8 mouse cellular contexts compared by ENCODE assay signal in genomic region chr3:137938608-137939007, GRCm38 (mm10). TPM values are rescaled to one million over a fixed set of nuclear protein-coding genes. Genes with fewer than 3 reads are reported as not detected.
DNase-seq lines count a peak whose midpoint lies in the region; ATAC-seq and TF ChIP-seq lines count a peak whose summit lies in the region.
"Had no signal": no experiment of that assay in that cellular context is flagged by ENCODE, and none has a peak within 500 bp of the region (broad histone marks: within the 10 kb centered on the region; RNA-seq: fewer than 3 reads in every experiment).

No protein-coding gene starts in this region.

- DNase-seq in Muller cell, postnatal 12 days (ENCODE audit: inconsistent ontology term) = peak; percentile 63
- peak; percentile 68 to 76 for DNase-seq in heart, postnatal 10 days
- DNase-seq in thymus, postnatal 0 days (ENCODE audit: low spot score) = no peak

- peaks cover 47% of the 10 kb centered on the region for H3K36me3 ChIP-seq in E14TG2a.4 (ENCODE audit: insufficient read depth, low read length)
- H3K36me3 ChIP-seq in embryonic facial prominence, embryonic 12.5 days = no peaks in the 10 kb centered on the region
- H3K36me3 ChIP-seq in limb, embryonic 12.5 days = no peaks in the 10 kb centered on the region
- H3K36me3 ChIP-seq in midbrain, embryonic 15.5 days (replicated peaks) = no peaks in the 10 kb centered on the region

- ATAC-seq in embryonic facial prominence, embryonic 12.5 days (ENCODE audit: insufficient number of reproducible peaks, insufficient read depth, low FRiP score, low TSS enrichment) = peak; percentile 54; the same call in 1 of the 2 replicates
- no peak for ATAC-seq in limb, embryonic 12.5 days (ENCODE audit: insufficient number of reproducible peaks, insufficient read depth, low FRiP score, low TSS enrichment, low read depth)
- ATAC-seq in midbrain, embryonic 15.5 days (replicated peaks) = peak; percentile 54

- intact Hi-C loops in heart, postnatal 10 days (cut with DNase I) = loop anchor here (5.0 kb wide), 2 partner anchors 54 to 209 kb away; no protein-coding TSS in a partner anchor

- no peaks in the 10 kb centered on the region for H3K9me3 ChIP-seq in E14TG2a.4 (ENCODE audit: low read length)
- H3K9me3 ChIP-seq in embryonic facial prominence, embryonic 12.5 days = no peaks in the 10 kb centered on the region
- no peaks in the 10 kb centered on the region for H3K9me3 ChIP-seq in limb, embryonic 12.5 days
- H3K9me3 ChIP-seq in midbrain, embryonic 15.5 days = no peaks in the 10 kb centered on the region

- H3K4me2 ChIP-seq in embryonic facial prominence, embryonic 12.5 days (replicated peaks) = 0 out of 2 replicates have a peak overlapping the region, but pooled peaks have one; percentile 17
- peak overlapping the region; percentile 22; the same call in 1 of the 2 replicates for H3K4me2 ChIP-seq in limb, embryonic 12.5 days
- H3K4me2 ChIP-seq in midbrain, embryonic 15.5 days = 0 out of 2 replicates have a peak overlapping the region, but pooled peaks have one; percentile 4

- H3K27me3 ChIP-seq in E14TG2a.4 (ENCODE audit: insufficient read depth, low read length) = no peaks in the 10 kb centered on the region
- no peaks in the 10 kb centered on the region for H3K27me3 ChIP-seq in embryonic facial prominence, embryonic 12.5 days
- no peaks in the 10 kb centered on the region for H3K27me3 ChIP-seq in limb, embryonic 12.5 days
- H3K27me3 ChIP-seq in midbrain, embryonic 15.5 days (replicated peaks) = no peaks in the 10 kb centered on the region

- H3K4me1 ChIP-seq in E14TG2a.4 (replicated peaks; ENCODE audit: low read depth, low read length) = peaks cover 26% of the 10 kb centered on the region
- H3K4me1 ChIP-seq in embryonic facial prominence, embryonic 12.5 days = no peaks in the 10 kb centered on the region
- H3K4me1 ChIP-seq in limb, embryonic 12.5 days (replicated peaks) = no peaks in the 10 kb centered on the region
- no peaks in the 10 kb centered on the region for H3K4me1 ChIP-seq in midbrain, embryonic 15.5 days

- WGBS in embryonic facial prominence, embryonic 12.5 days = 32% methylated on average over 6 of the region's 6 CpGs
- 45% methylated on average over 6 of the region's 6 CpGs for WGBS in limb, embryonic 12.5 days
- 32% methylated on average over 6 of the region's 6 CpGs for WGBS in midbrain, embryonic 15.5 days

- no peak overlapping the region for H3K27ac ChIP-seq in embryonic facial prominence, embryonic 12.5 days
- no peak overlapping the region for H3K27ac ChIP-seq in limb, embryonic 12.5 days
- H3K27ac ChIP-seq in midbrain, embryonic 15.5 days = no peak overlapping the region

- H3K4me3 ChIP-seq in E14TG2a.4 (replicated peaks; ENCODE audit: low read length) = peak overlapping the region; percentile 54
- no peak overlapping the region for H3K4me3 ChIP-seq in embryonic facial prominence, embryonic 12.5 days
- no peak overlapping the region for H3K4me3 ChIP-seq in limb, embryonic 12.5 days (replicated peaks)
- H3K4me3 ChIP-seq in midbrain, embryonic 15.5 days = no peak overlapping the region
- H3K4me3 ChIP-seq: erythroblast, embryonic 14.5 days had no signal

- TF ChIP-seq CTCF in E14TG2a.4 (conservative IDR thresholded peaks at IDR 0.05; ENCODE audit: low read length) = no peak

- no peak overlapping the region for H3K9ac ChIP-seq in embryonic facial prominence, embryonic 12.5 days
- no peak overlapping the region for H3K9ac ChIP-seq in limb, embryonic 12.5 days (replicated peaks)
- no peak overlapping the region for H3K9ac ChIP-seq in midbrain, embryonic 15.5 days

RNA-seq across cellular contexts. Expression of gene Lamtor3, which starts 20.3 kb away (rescaled TPM):
- polyA plus RNA-seq in embryonic facial prominence, embryonic 12.5 days (2016; fragmentation: Nextera tagmentation; extraction: Ambion mirVana) = 96.8 and 102 TPM in 2 replicates
- 10 to 100 TPM; 87.8 to 98.0 TPM for total RNA-seq in heart, postnatal 10 days (2021)
- 94.0 and 98.3 TPM in 2 replicates for polyA plus RNA-seq in limb, embryonic 12.5 days (2016; fragmentation: Nextera tagmentation; extraction: Ambion mirVana)
- polyA plus RNA-seq in midbrain, embryonic 15.5 days (2015; fragmentation: Nextera tagmentation; extraction: Ambion mirVana) = 133 and 134 TPM in 2 replicates
- polyA plus RNA-seq in thymus, postnatal 0 days (2015; fragmentation: Nextera tagmentation; extraction: Ambion mirVana) = 119 and 129 TPM in 2 replicates

RNA-seq across cellular contexts. Expression of gene Dapp1, which starts 42.7 kb away (rescaled TPM):
- polyA plus RNA-seq in embryonic facial prominence, embryonic 12.5 days (2016; fragmentation: Nextera tagmentation; extraction: Ambion mirVana) = 3.9 and 4.1 TPM in 2 replicates
- 1 to 10 TPM; 4.0 to 5.2 TPM for total RNA-seq in heart, postnatal 10 days (2021)
- polyA plus RNA-seq in limb, embryonic 12.5 days (2016; fragmentation: Nextera tagmentation; extraction: Ambion mirVana) = 2.9 and 3.3 TPM in 2 replicates
- 1.0 and 1.4 TPM in 2 replicates for polyA plus RNA-seq in midbrain, embryonic 15.5 days (2015; fragmentation: Nextera tagmentation; extraction: Ambion mirVana)
- polyA plus RNA-seq in thymus, postnatal 0 days (2015; fragmentation: Nextera tagmentation; extraction: Ambion mirVana) = 22.6 and 26.0 TPM in 2 replicates
